Mouse (Mus musculus) forebrain, embryonic 12.5 days (tissue): ENCODE measurements at regions not wholly inside any gene's neighbourhood (a gene's known extent, or its start where the extent isn't known, plus 50 kb on each side); places are given as distances from the start of the nearest gene placed in this dataset.

Experiments
- ATAC-seq: fragments of 200-750 bp; cut with Nextera tagmentation; 2 replicates; pipeline ENCODE4 v1.8.0; 2017; ENCODE audit warnings: moderate TSS enrichment; ENCODE audit not compliant: low FRiP score
- H3K27ac ChIP-seq: fragments of 300-500 bp; sonication (generic); 2 replicates; pipeline ENCODE4 v1.5.1; 2016; ENCODE audit warnings: mild to moderate bottlenecking
- H3K27me3 ChIP-seq: fragments of 300-500 bp; sonication (generic); 2 replicates; pipeline ENCODE4 v1.6.1; 2016; ENCODE audit warnings: mild to moderate bottlenecking
- H3K36me3 ChIP-seq: fragments of 300-500 bp; sonication (generic); replicated peaks from 2 replicates; pipeline ENCODE4 v1.6.1; 2016; ENCODE audit warnings: mild to moderate bottlenecking
- H3K4me1 ChIP-seq: fragments of 300-500 bp; sonication (generic); 2 replicates; pipeline ENCODE4 v1.6.1; 2016
- H3K4me2 ChIP-seq: fragments of 300-500 bp; sonication (generic); 2 replicates; pipeline ENCODE4 v1.6.1; 2016; ENCODE audit warnings: mild to moderate bottlenecking, moderate library complexity
- H3K4me3 ChIP-seq: fragments of 300-500 bp; sonication (generic); replicated peaks from 2 replicates; pipeline ENCODE4 v1.5.1; 2016; ENCODE audit warnings: mild to moderate bottlenecking
- H3K9ac ChIP-seq: fragments of 300-500 bp; sonication (generic); 2 replicates; pipeline ENCODE4 v1.6.1; 2016; ENCODE audit warnings: mild to moderate bottlenecking
- H3K9me3 ChIP-seq: fragments of 300-500 bp; sonication (generic); 2 replicates; pipeline ENCODE4 v1.6.1; 2016
- WGBS: fragments of 180-500 bp; shearing (Covaris S2); methylation state at CpG from one replicate; pipeline ENCODE4 v1.1.7; 2016; 5-methylcytosine and 5-hydroxymethylcytosine counted together

- 85% methylated on average over 8 of the region's 8 CpGs for whole genome bisulfite sequencing
- no peak for ATAC-seq
- no peak overlapping the region for H3K9ac ChIP-seq
Measured at GRCm38 (mm10) chr16:12516834-12517685, 533.1 kb downstream of the Shisa9 start.

GRCm38 (mm10) chr16:12518264-12518663, 534.4 kb downstream of the Shisa9 start:
- no peak overlapping the region for H3K4me3 ChIP-seq
- no peak overlapping the region for H3K27ac ChIP-seq
- no peak overlapping the region for H3K4me2 ChIP-seq
- WGBS = 89% methylated on average over 7 of the region's 7 CpGs
- no peak overlapping the region for H3K9ac ChIP-seq
- no peak for ATAC-seq
- H3K9me3 ChIP-seq = no peaks in the 10 kb centered on the region
- no peaks in the 10 kb centered on the region for H3K36me3 ChIP-seq
- no peaks in the 10 kb centered on the region for H3K4me1 ChIP-seq
- H3K27me3 ChIP-seq = no peaks in the 10 kb centered on the region

More at GRCm38 (mm10) chr16:12516834-12517685, 533.1 kb downstream of the Shisa9 start:
- Histone ChIP-seq H3K27ac (no peak overlapping the region), H3K36me3 (no peaks in the 10 kb centered on the region), H3K4me2 (no peak overlapping the region), H3K9me3 (no peaks in the 10 kb centered on the region), H3K27me3 (no peaks in the 10 kb centered on the region), H3K4me3 (no peak overlapping the region), H3K4me1 (no peaks in the 10 kb centered on the region)

- H3K4me2 ChIP-seq = no peak overlapping the region
- H3K27me3 ChIP-seq = no peaks in the 10 kb centered on the region
- no peak overlapping the region for H3K27ac ChIP-seq
- no peaks in the 10 kb centered on the region for H3K9me3 ChIP-seq
- no peak for ATAC-seq
- no peak overlapping the region for H3K4me3 ChIP-seq
- no peaks in the 10 kb centered on the region for H3K36me3 ChIP-seq
- H3K4me1 ChIP-seq = no peaks in the 10 kb centered on the region
- H3K9ac ChIP-seq = no peak overlapping the region
- 94% methylated on average over 3 of the region's 3 CpGs for WGBS
Measured at GRCm38 (mm10) chr16:12521711-12522476, 538.0 kb downstream of the Shisa9 start.

- Histone ChIP-seq H3K9me3 (no peaks in the 10 kb centered on the region), H3K27me3 (no peaks in the 10 kb centered on the region), H3K9ac (no peak overlapping the region), H3K4me1 (no peaks in the 10 kb centered on the region), H3K4me2 (no peak overlapping the region), H3K27ac (no peak overlapping the region), H3K4me3 (no peak overlapping the region), H3K36me3 (no peaks in the 10 kb centered on the region)
- ATAC-seq = no peak
Measured at GRCm38 (mm10) chr16:12548462-12548861, 561.0 kb upstream of the Ercc4 start.

GRCm38 (mm10) chr16:12588889-12589288, 520.6 kb upstream of the Ercc4 start:
- Histone ChIP-seq H3K36me3 (no peaks in the 10 kb centered on the region), H3K9me3 (no peaks in the 10 kb centered on the region)

GRCm38 (mm10) chr16:12608259-12608658, 501.2 kb upstream of the Ercc4 start:
- Histone ChIP-seq H3K36me3 (no peaks in the 10 kb centered on the region), H3K9ac (no peak overlapping the region), H3K9me3 (no peaks in the 10 kb centered on the region), H3K4me2 (no peak overlapping the region), H3K4me3 (no peak overlapping the region), H3K27me3 (no peaks in the 10 kb centered on the region), H3K27ac (no peak overlapping the region), H3K4me1 (no peaks in the 10 kb centered on the region)
- no peak for ATAC-seq
- WGBS = 70% methylated on average over 6 of the region's 6 CpGs

More at GRCm38 (mm10) chr16:12588889-12589288, 520.6 kb upstream of the Ercc4 start:
- ATAC-seq = no peak
- Histone ChIP-seq H3K27ac (no peak overlapping the region), H3K4me2 (no peak overlapping the region), H3K9ac (no peak overlapping the region), H3K4me3 (no peak overlapping the region), H3K27me3 (no peaks in the 10 kb centered on the region), H3K4me1 (no peaks in the 10 kb centered on the region)

GRCm38 (mm10) chr16:12611106-12611505, 498.4 kb upstream of the Ercc4 start:
- Histone ChIP-seq H3K27me3 (no peaks in the 10 kb centered on the region), H3K9ac (no peak overlapping the region), H3K27ac (no peak overlapping the region), H3K4me2 (no peak overlapping the region), H3K4me1 (no peaks in the 10 kb centered on the region), H3K9me3 (no peaks in the 10 kb centered on the region), H3K36me3 (no peaks in the 10 kb centered on the region), H3K4me3 (no peak overlapping the region)
- WGBS = 66% methylated on average over 1 of the region's 1 CpGs
- no peak for ATAC-seq

GRCm38 (mm10) chr16:12617781-12618180, 491.7 kb upstream of the Ercc4 start:
- no peaks in the 10 kb centered on the region for H3K4me1 ChIP-seq

GRCm38 (mm10) chr16:12632533-12632932, 477.0 kb upstream of the Ercc4 start:
- Histone ChIP-seq H3K36me3 (no peaks in the 10 kb centered on the region), H3K4me1 (no peaks in the 10 kb centered on the region), H3K9me3 (no peaks in the 10 kb centered on the region), H3K4me2 (no peak overlapping the region), H3K27ac (no peak overlapping the region), H3K4me3 (no peak overlapping the region), H3K27me3 (no peaks in the 10 kb centered on the region), H3K9ac (no peak overlapping the region)
- no peak for ATAC-seq

More at GRCm38 (mm10) chr16:12617781-12618180, 491.7 kb upstream of the Ercc4 start:
- Histone ChIP-seq H3K9me3 (no peaks in the 10 kb centered on the region), H3K9ac (no peak overlapping the region), H3K27ac (no peak overlapping the region), H3K4me3 (no peak overlapping the region), H3K36me3 (no peaks in the 10 kb centered on the region), H3K4me2 (no peak overlapping the region), H3K27me3 (no peaks in the 10 kb centered on the region)
- ATAC-seq = no peak
- WGBS = 41% methylated on average over 3 of the region's 3 CpGs

- no peaks in the 10 kb centered on the region for H3K27me3 ChIP-seq
- ATAC-seq = no peak
- H3K36me3 ChIP-seq = no peaks in the 10 kb centered on the region
- H3K4me1 ChIP-seq = no peaks in the 10 kb centered on the region
- H3K9me3 ChIP-seq = no peaks in the 10 kb centered on the region
- H3K4me3 ChIP-seq = no peak overlapping the region
- no peak overlapping the region for H3K9ac ChIP-seq
- 84% methylated on average over 1 of the region's 1 CpGs for WGBS
- H3K27ac ChIP-seq = no peak overlapping the region
- H3K4me2 ChIP-seq = no peak overlapping the region
Measured at GRCm38 (mm10) chr16:12638971-12639640, 470.4 kb upstream of the Ercc4 start.

GRCm38 (mm10) chr16:12643053-12643452, 466.4 kb upstream of the Ercc4 start:
- Histone ChIP-seq H3K4me1 (no peaks in the 10 kb centered on the region), H3K4me3 (no peak overlapping the region), H3K9me3 (no peaks in the 10 kb centered on the region), H3K27ac (no peak overlapping the region), H3K36me3 (no peaks in the 10 kb centered on the region), H3K9ac (no peak overlapping the region), H3K27me3 (no peaks in the 10 kb centered on the region), H3K4me2 (no peak overlapping the region)
- ATAC-seq = no peak

- Histone ChIP-seq H3K4me2 (no peak overlapping the region), H3K4me3 (no peak overlapping the region), H3K4me1 (no peaks in the 10 kb centered on the region), H3K36me3 (no peaks in the 10 kb centered on the region), H3K27ac (no peak overlapping the region), H3K9ac (no peak overlapping the region), H3K27me3 (no peaks in the 10 kb centered on the region), H3K9me3 (no peaks in the 10 kb centered on the region)
- WGBS = 80% methylated on average over 2 of the region's 2 CpGs
- no peak for ATAC-seq
Measured at GRCm38 (mm10) chr16:12644621-12645020, 464.9 kb upstream of the Ercc4 start.
